Mouse (Mus musculus): ENCODE measurements around the gene Rnf183.

- TF ChIP-seq POLR2A (IDR thresholded peaks at IDR 0.05; ENCODE audit: borderline replicate concordance, extremely low read depth, insufficient read depth, insufficient read length, poor library complexity, severe bottlenecking) = peak; percentile 18; the same call in 1 of the 2 replicates
- TF ChIP-seq CTCF (IDR thresholded peaks at IDR 0.05; ENCODE audit: borderline replicate concordance, extremely low read depth, insufficient read depth, insufficient read length) = no peak
Measured at GRCm38 (mm10) chr4:62408601-62409282, 26.3 kb downstream of the Rnf183 start, which contains the start of the genes Cdc26 and Prpf4.

Measured in brain, embryonic 14.5 days (tissue).